Mouse (Mus musculus) urinary bladder, adult 18-20 months (tissue): ENCODE data around the gene Hacl1.

ENCODE experiments used
- DNase-seq, 2 experiments: peaks; one replicate each; pipeline ENCODE4 v3.0.0; 2022; ENCODE audit warnings: low spot score in 2 of 2, mixed read lengths in 2 of 2

Hacl1 gene

GRCm38 (mm10) chr14:31576846-31577697, 64.0 kb downstream of the Hacl1 start:
- no peak for DNase-seq

GRCm38 (mm10) chr14:31575866-31576265, 65.2 kb downstream of the Hacl1 start:
- no peak for DNase-seq

GRCm38 (mm10) chr14:31574903-31575665, 66.0 kb downstream of the Hacl1 start:
- DNase-seq = no peak

- DNase-seq = no peak
These were observed 68.4 kb downstream of the Hacl1 start for GRCm38 (mm10) chr14:31572561-31573175.

GRCm38 (mm10) chr14:31571419-31571818, 69.7 kb downstream of the Hacl1 start:
- no peak for DNase-seq

GRCm38 (mm10) chr14:31570131-31570951, 70.7 kb downstream of the Hacl1 start:
- DNase-seq = no peak

GRCm38 (mm10) chr14:31569151-31569631, 71.9 kb downstream of the Hacl1 start:
- no peak for DNase-seq

- DNase-seq = no peak
These were observed 75.4 kb downstream of the Hacl1 start for GRCm38 (mm10) chr14:31565478-31566212.

GRCm38 (mm10) chr14:31564452-31565179, 76.5 kb downstream of the Hacl1 start:
- DNase-seq = peak in 1 of 2 experiments; percentile 24

GRCm38 (mm10) chr14:31560886-31561285, 80.2 kb downstream of the Hacl1 start:
- no peak for DNase-seq

GRCm38 (mm10) chr14:31559216-31559615, 81.9 kb downstream of the Hacl1 start:
- DNase-seq = no peak

- no peak for DNase-seq
These were observed 83.3 kb downstream of the Hacl1 start for GRCm38 (mm10) chr14:31557784-31558183.

GRCm38 (mm10) chr14:31557273-31557672, 83.8 kb downstream of the Hacl1 start:
- DNase-seq = no peak

- DNase-seq = no peak
These were observed 84.4 kb downstream of the Hacl1 start for GRCm38 (mm10) chr14:31556526-31557260.

- no peak for DNase-seq
These were observed 85.1 kb downstream of the Hacl1 start for GRCm38 (mm10) chr14:31555963-31556434.

GRCm38 (mm10) chr14:31555021-31555420, 86.1 kb downstream of the Hacl1 start:
- no peak for DNase-seq
